Mouse (Mus musculus): ENCODE measurements around the gene Fam57a.

Gene Fam57a

DNA sequence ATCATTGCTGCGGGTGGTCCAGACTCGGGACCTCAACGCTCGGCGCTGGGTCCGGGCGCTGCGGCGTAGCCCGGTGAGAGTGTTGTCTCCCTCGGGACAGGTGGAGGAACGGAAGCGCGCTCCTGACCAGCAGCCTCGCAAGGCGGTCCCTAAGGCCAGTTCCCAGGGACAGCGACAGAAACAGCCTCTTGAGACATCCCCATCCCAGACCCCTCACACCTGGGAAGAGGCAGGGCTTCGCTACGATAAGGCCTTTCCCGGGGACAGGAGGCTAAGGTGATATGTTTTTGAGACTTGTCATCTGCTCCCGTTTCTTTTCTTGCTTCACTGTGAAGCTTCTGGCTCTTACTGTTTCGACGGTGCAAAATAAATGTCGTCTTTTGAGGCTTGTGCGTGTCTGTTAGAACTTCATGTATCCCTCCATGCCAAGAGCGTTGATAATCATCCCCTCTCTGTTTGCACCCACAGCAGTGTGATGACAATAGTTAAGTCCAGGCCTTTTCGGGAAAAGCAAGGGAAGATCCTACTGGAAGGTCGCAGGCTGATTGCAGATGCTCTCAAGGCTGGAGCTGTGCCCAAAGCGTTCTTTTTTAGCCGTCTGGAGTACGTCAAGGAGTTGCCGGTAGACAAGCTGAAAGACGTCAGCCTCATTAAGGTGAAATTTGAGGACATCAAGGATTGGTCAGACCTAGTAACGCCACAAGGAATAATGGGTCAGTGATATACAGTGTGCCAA is 64.5 kb downstream of the Fam57a start:
- no peak for DNase-seq (ENCODE audit: low read depth, low spot score)

DNA sequence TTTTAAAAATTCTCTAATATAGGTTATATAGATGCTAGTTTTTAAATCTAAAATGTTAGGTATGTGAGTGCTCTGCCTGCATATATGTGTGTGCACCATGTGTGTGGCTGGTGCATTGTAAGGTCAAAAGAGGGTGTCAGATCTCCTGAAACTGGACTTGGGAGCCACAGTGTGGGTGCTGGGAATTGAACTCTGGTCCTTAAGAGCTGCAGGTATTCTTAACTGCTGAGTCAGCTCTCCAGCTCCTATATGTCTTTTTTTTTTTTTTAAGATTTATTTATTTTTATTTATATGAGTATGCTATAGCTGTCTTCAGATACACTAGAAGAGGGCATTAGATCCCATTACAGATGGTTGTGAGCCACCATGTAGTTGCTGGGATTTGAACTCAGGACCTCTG is 67.0 kb downstream of the Fam57a start:
- DNase-seq (ENCODE audit: low read depth, low spot score), result no peak

GRCm38 (mm10) chr11:76247239-76247638 is 67.8 kb downstream of the Fam57a start:
- DNase-seq (ENCODE audit: low read depth, low spot score), result no peak

DNA sequence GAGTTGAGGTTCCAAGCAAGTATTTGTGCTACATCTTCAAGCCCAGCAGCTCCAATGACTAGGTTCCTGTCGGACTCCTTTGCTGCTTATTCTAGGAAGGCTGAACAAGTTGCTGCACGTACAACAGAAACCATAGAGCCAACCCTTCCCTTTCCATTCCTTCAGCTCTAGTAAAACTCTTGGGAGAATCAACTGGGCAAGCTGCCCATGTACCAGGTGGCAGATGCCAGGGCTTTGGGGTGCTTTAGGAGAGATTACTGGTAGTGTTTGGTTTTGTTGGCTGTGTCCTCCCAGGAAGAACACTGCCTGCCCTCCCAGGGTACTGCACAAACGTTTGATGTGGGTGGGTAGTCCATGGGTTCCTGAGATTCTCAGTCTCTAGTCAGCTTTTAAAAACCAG is 72.6 kb downstream of the Fam57a start:
- DNase-seq (ENCODE audit: low read depth, low spot score), result no peak

GRCm38 (mm10) chr11:76253145-76253917 is 73.9 kb downstream of the Fam57a start:
- peak; percentile 89 for DNase-seq (ENCODE audit: low read depth, low spot score)

DNA sequence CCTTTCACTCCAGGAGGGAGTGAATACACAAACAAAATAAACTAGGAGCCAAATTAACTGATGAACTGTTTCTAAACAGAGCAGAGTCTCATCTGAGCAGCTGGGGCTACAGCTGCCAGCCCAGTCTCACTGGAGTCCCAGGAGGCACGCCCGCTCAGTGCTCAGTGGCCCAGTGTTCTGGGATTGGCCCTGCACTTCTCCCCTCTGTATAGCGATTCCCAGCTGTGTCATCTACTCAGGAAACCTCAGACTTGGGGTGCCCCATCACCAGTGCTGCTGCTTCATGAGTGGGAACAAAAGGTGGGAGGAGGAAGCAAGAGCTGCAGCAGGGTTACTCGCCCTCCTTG is 74.4 kb downstream of the Fam57a start:
- DNase-seq (ENCODE audit: low read depth, low spot score), result no peak

GRCm38 (mm10) chr11:76255431-76256001 is 76.0 kb downstream of the Fam57a start:
- DNase-seq (ENCODE audit: low read depth, low spot score), result no peak

DNA sequence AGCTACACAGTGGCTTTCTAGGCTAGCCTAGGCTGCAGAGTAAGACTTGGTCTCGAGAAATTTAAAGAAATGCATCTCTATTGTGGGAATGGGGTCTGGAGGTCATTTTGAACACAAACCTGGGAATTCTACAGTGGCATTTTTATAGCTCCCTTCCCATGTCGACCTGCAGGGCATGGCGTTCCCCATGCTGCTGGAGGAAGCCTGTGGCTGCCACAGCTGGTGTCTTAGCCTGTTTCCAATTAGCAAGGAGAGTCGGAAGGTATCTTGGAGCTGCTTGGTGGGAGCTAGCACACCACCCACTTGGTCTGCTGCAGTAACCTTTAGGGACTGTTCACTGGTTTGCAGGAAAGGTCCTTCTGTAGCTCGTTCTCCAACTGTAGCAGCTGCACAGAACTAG is 76.7 kb downstream of the Fam57a start:
- no peak for DNase-seq (ENCODE audit: low read depth, low spot score)

- no peak for DNase-seq (ENCODE audit: low read depth, low spot score)
These were observed 77.9 kb downstream of the Fam57a start for GRCm38 (mm10) chr11:76257386-76257785.

DNA sequence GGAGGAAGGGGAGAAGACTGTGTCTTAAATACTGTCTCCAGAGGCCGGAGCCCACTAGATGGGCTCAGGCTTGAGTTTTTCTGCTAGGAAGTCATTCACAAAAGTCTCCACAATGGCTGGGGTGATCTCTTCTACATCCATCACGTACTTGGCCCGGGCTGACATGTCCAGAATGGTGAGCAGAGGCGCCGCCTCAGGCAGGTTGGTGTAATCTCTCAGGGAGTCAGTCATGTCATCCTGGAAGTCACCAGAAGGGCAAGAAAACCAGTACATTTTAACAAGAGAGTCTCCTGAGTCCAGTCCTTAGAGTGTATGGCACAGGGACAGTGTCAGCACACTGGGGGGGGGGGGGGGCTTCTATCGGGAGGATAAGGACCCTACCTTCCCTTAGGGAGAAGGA is 79.0 kb downstream of the Fam57a start:
- no peak for DNase-seq (ENCODE audit: low read depth, low spot score)

DNA sequence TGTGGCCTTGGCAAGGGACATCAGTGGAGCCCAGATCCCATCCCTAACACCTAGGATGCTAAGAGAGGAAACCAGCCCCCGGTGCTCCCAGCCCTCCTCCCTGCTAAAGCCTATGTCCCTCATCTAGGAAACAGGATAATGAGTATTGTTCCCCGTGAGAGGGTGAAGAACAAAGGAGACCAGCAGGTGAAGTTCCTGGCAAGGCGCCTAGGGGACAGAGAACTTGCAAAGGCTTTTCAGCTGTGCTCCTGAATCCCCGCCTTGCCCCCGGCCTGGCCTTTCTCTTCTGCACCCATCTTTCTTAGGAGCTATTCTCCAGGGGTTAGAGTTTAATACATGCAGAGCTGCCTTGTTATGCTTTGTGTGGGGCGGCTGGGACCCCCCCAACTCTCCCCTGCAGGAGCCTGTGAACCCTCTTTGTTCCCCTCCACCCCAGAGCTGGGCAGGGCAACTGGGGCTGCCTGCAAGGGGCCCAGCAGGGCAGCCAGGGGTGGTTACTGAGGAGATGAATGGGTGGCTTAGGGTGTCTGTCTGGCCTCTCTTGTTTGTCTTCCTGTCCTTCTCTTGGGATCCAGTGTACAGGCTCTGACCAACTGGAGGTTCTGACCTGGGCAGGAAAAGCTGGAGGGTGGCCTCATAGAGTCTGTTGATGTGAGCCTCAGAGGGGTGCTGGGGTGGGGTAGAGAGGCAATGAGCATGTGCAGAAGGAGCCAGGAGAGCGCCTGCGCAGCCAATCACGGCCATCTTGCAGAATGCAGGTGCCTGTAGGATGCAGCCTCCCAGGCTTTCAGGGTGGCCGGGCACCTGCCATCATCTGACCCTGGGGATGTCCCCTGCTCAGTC is 81.0 kb downstream of the Fam57a start:
- no peak for DNase-seq (ENCODE audit: low read depth, low spot score)

GRCm38 (mm10) chr11:76261224-76261623 is 81.8 kb downstream of the Fam57a start:
- peak; percentile 53 for DNase-seq (ENCODE audit: low read depth, low spot score)

GRCm38 (mm10) chr11:76262611-76263351 is 83.3 kb downstream of the Fam57a start:
- DNase-seq (ENCODE audit: low read depth, low spot score), result no peak

All from CD4-positive, CD25-positive, alpha-beta regulatory T cell, adult 2 months (primary cell).